18 mouse cellular contexts compared by ENCODE assay signal in the genomic region with DNA sequence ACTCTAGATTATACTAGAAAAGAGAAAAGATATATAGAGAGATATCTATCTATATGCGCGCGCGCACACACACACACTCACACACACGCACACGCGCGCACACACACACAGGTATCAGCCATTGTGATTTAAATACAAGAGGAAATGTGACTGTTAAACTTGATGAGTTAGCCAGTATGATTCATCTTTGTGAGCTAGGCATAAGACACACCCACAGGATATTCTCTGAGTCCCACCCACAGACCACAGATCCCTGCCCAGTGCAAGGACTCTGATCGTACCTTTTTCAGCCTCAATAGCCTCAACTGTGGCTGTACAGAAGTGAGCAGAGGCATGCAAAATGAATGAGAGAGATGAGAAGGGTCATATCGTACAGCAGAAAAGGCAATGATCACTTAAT. TPM values are rescaled to one million over a fixed set of nuclear protein-coding genes. Genes with fewer than 3 reads are reported as not detected.
DNase-seq lines count a peak whose midpoint lies in the region; ATAC-seq and TF ChIP-seq lines count a peak whose summit lies in the region.
"Had no signal": no experiment of that assay in that cellular context is flagged by ENCODE, and none has a peak within 500 bp of the region (broad histone marks: within the 10 kb centered on the region; RNA-seq: fewer than 3 reads in every experiment).

No protein-coding gene starts in this region.

- H3K9ac ChIP-seq in heart, postnatal 0 days (replicated peaks; ENCODE audit: low read depth, low read length), result no peak overlapping the region
- no peak overlapping the region for H3K9ac ChIP-seq in forebrain, embryonic 11.5 days (ENCODE audit: low read length)
- H3K9ac ChIP-seq in liver, embryonic 11.5 days (ENCODE audit: low read depth, low read length), result no peak overlapping the region
- H3K9ac ChIP-seq: liver, postnatal 0 days; midbrain, embryonic 13.5 days had no signal

- H3K4me1 ChIP-seq in heart, postnatal 0 days (ENCODE audit: control insufficient read depth, insufficient read depth), result no peaks in the 10 kb centered on the region
- no peaks in the 10 kb centered on the region for H3K4me1 ChIP-seq in forebrain, embryonic 11.5 days (replicated peaks; ENCODE audit: control insufficient read depth, insufficient read depth, low read length)
- no peaks in the 10 kb centered on the region for H3K4me1 ChIP-seq in liver, embryonic 11.5 days (replicated peaks; ENCODE audit: control insufficient read depth, insufficient read depth, low read length)
- H3K4me1 ChIP-seq: forebrain, embryonic 10.5 days; heart, embryonic 10.5 days; midbrain, embryonic 13.5 days had no signal

- H3K4me3 ChIP-seq in heart, postnatal 0 days (ENCODE audit: low read depth, low read length), result no peak overlapping the region
- no peak overlapping the region for H3K4me3 ChIP-seq in forebrain, embryonic 11.5 days (ENCODE audit: low read depth, low read length)
- no peak overlapping the region for H3K4me3 ChIP-seq in liver, embryonic 11.5 days (ENCODE audit: low read depth, low read length)
- H3K4me3 ChIP-seq: forebrain, embryonic 10.5 days; heart, embryonic 10.5 days; midbrain, embryonic 13.5 days had no signal

- H3K36me3 ChIP-seq in heart, postnatal 0 days (replicated peaks; ENCODE audit: control insufficient read depth, insufficient read depth, low read length), result peaks cover 24% of the 10 kb centered on the region
- H3K36me3 ChIP-seq in forebrain, embryonic 11.5 days (ENCODE audit: control insufficient read depth, insufficient read depth, low read length), result peaks cover 4% of the 10 kb centered on the region; the same call in 1 of the 2 replicates
- H3K36me3 ChIP-seq in liver, embryonic 11.5 days (ENCODE audit: control insufficient read depth, insufficient read depth, low read length), result peaks cover 7% of the 10 kb centered on the region

- 89% methylated on average over 10 of the region's 10 CpGs for WGBS in heart, postnatal 0 days
- 96% methylated on average over 10 of the region's 10 CpGs for WGBS in forebrain, embryonic 11.5 days
- WGBS in liver, embryonic 11.5 days, result 92% methylated on average over 10 of the region's 10 CpGs

- H3K27me3 ChIP-seq in heart, postnatal 0 days (ENCODE audit: control insufficient read depth, insufficient read depth, low read length), result no peaks in the 10 kb centered on the region
- H3K27me3 ChIP-seq in forebrain, embryonic 11.5 days (ENCODE audit: control insufficient read depth, insufficient read depth, low read length), result no peaks in the 10 kb centered on the region
- no peaks in the 10 kb centered on the region for H3K27me3 ChIP-seq in liver, embryonic 11.5 days (replicated peaks; ENCODE audit: control insufficient read depth, insufficient read depth, low read length)
- H3K27me3 ChIP-seq: midbrain, embryonic 13.5 days had no signal

- H3K4me2 ChIP-seq in heart, postnatal 0 days (ENCODE audit: low read depth, low read length), result no peak overlapping the region
- H3K4me2 ChIP-seq in forebrain, embryonic 11.5 days (ENCODE audit: low read depth, low read length, severe bottlenecking), result no peak overlapping the region
- no peak overlapping the region for H3K4me2 ChIP-seq in liver, embryonic 11.5 days
- H3K4me2 ChIP-seq: midbrain, embryonic 13.5 days had no signal

- no peaks in the 10 kb centered on the region for H3K9me3 ChIP-seq in heart, postnatal 0 days (replicated peaks; ENCODE audit: control insufficient read depth, low read length)
- no peaks in the 10 kb centered on the region for H3K9me3 ChIP-seq in forebrain, embryonic 11.5 days (ENCODE audit: control insufficient read depth, low read length)
- no peaks in the 10 kb centered on the region for H3K9me3 ChIP-seq in liver, embryonic 11.5 days (ENCODE audit: control insufficient read depth, low read length)
- H3K9me3 ChIP-seq: forebrain, embryonic 10.5 days; heart, embryonic 10.5 days; midbrain, embryonic 13.5 days had no signal

- peak; percentile 17; the same call in 1 of the 2 replicates for ATAC-seq in heart, postnatal 0 days (ENCODE audit: insufficient read depth, low read depth)
- 0 out of 2 replicates have a peak, but pooled peaks have one; percentile 63 for ATAC-seq in megakaryocyte-erythroid progenitor cell, adult 5-6 weeks (replicated peaks; ENCODE audit: low FRiP score, low TSS enrichment, poor library complexity, severe bottlenecking)
- ATAC-seq in forebrain, embryonic 11.5 days (replicated peaks; ENCODE audit: low FRiP score), result no peak
- no peak for ATAC-seq in liver, embryonic 11.5 days (replicated peaks; ENCODE audit: low FRiP score)
- ATAC-seq: hindbrain, embryonic 16.5 days; liver, postnatal 0 days; midbrain, embryonic 13.5 days had no signal

- TF ChIP-seq CTCF in heart, postnatal 0 days (IDR thresholded peaks at IDR 0.05; ENCODE audit: low read depth), result no peak

- no peak for DNase-seq in heart, postnatal 0 days (ENCODE audit: low spot score)
- no peak for DNase-seq in heart, postnatal 4 days
- peak; percentile 61 for DNase-seq in CD4-positive helper T cell, adult 2 months (ENCODE audit: low read depth, low spot score)
- peak; percentile 9 for DNase-seq in ZHBTc4 (ENCODE audit: low read depth, low spot score)
- DNase-seq in forebrain, embryonic 11.5 days (ENCODE audit: low spot score), result no peak
- DNase-seq in cerebellum, postnatal 36 days, result no peak
- no peak for DNase-seq in liver, embryonic 11.5 days (ENCODE audit: low spot score)
- DNase-seq: cerebellum, adult 8-10 months; kidney, postnatal 14 days; liver, postnatal 0 days; right cerebral cortex, postnatal 4 days; thymus, postnatal 4 days had no signal

- TF ChIP-seq EP300 in heart, postnatal 0 days (IDR thresholded peaks at IDR 0.05; ENCODE audit: low read depth), result no peak

- peak overlapping the region; percentile 15; the same call in 1 of the 2 replicates for H3K27ac ChIP-seq in heart, postnatal 0 days (ENCODE audit: low read depth)
- H3K27ac ChIP-seq in forebrain, embryonic 11.5 days (ENCODE audit: low read depth, low read length), result no peak overlapping the region
- H3K27ac ChIP-seq in liver, embryonic 11.5 days (ENCODE audit: low read depth, low read length), result no peak overlapping the region
- H3K27ac ChIP-seq: forebrain, embryonic 10.5 days; heart, embryonic 10.5 days; midbrain, embryonic 13.5 days had no signal

RNA-seq across cellular contexts. Expression of gene Mss51, which starts 6.3 kb away (rescaled TPM):
- total RNA-seq in heart, postnatal 0 days (2014; rRNA removed; ENCODE audit: low replicate concordance), result 0.99 TPM in 1 of 2 replicates, not detected in the other
- 0.16 and 0.20 TPM in 2 replicates for polyA plus RNA-seq in heart, postnatal 0 days (2015; fragmentation: Nextera tagmentation; extraction: Ambion mirVana)
- total RNA-seq in heart, postnatal 4 days (2021), result 1 to 10 TPM in 1 of 2 experiments, under 1 TPM in 1; 0.97 to 1.2 TPM
- 1.4 and 5.4 TPM in 2 replicates for total RNA-seq in megakaryocyte-erythroid progenitor cell, adult 5-6 weeks (2014; fragmentation: Nextera tagmentation)
- total RNA-seq in megakaryocyte-erythroid progenitor cell, adult 5-6 weeks (2017), result 0.80 TPM in 1 of 2 replicates, not detected in the other
- polyA plus RNA-seq in forebrain, embryonic 11.5 days (2014; fragmentation: Nextera tagmentation; extraction: Ambion mirVana), result 1.1 and 1.4 TPM in 2 replicates
- polyA plus RNA-seq in liver, embryonic 11.5 days (2014; fragmentation: Nextera tagmentation; extraction: Ambion mirVana), result 0.86 and 1.2 TPM in 2 replicates

RNA-seq across cellular contexts. Expression of gene Anxa7, which starts 23.0 kb away (rescaled TPM):
- 93.4 and 108 TPM in 2 replicates for total RNA-seq in heart, postnatal 0 days (2014; rRNA removed; ENCODE audit: low replicate concordance)
- polyA plus RNA-seq in heart, postnatal 0 days (2015; fragmentation: Nextera tagmentation; extraction: Ambion mirVana), result 37.5 and 39.3 TPM in 2 replicates
- 10 to 100 TPM; 49.5 to 57.1 TPM for total RNA-seq in heart, postnatal 4 days (2021)
- 89.1 and 89.2 TPM in 2 replicates for total RNA-seq in megakaryocyte-erythroid progenitor cell, adult 5-6 weeks (2014; fragmentation: Nextera tagmentation)
- 72.3 and 79.6 TPM in 2 replicates for total RNA-seq in megakaryocyte-erythroid progenitor cell, adult 5-6 weeks (2017)
- 12.8 and 14.6 TPM in 2 replicates for polyA plus RNA-seq in forebrain, embryonic 11.5 days (2014; fragmentation: Nextera tagmentation; extraction: Ambion mirVana)
- 52.8 and 56.5 TPM in 2 replicates for polyA plus RNA-seq in liver, embryonic 11.5 days (2014; fragmentation: Nextera tagmentation; extraction: Ambion mirVana)

RNA-seq across cellular contexts. Expression of gene Ppp3cb, which starts 43.4 kb away (rescaled TPM):
- total RNA-seq in heart, postnatal 0 days (2014; rRNA removed; ENCODE audit: low replicate concordance), result 22.7 and 27.1 TPM in 2 replicates
- polyA plus RNA-seq in heart, postnatal 0 days (2015; fragmentation: Nextera tagmentation; extraction: Ambion mirVana), result 23.2 and 25.5 TPM in 2 replicates
- total RNA-seq in heart, postnatal 4 days (2021), result 10 to 100 TPM; 71.7 to 79.0 TPM
- total RNA-seq in megakaryocyte-erythroid progenitor cell, adult 5-6 weeks (2014; fragmentation: Nextera tagmentation), result 114 and 135 TPM in 2 replicates
- 60.1 and 69.9 TPM in 2 replicates for total RNA-seq in megakaryocyte-erythroid progenitor cell, adult 5-6 weeks (2017)
- polyA plus RNA-seq in forebrain, embryonic 11.5 days (2014; fragmentation: Nextera tagmentation; extraction: Ambion mirVana), result 61.5 and 69.1 TPM in 2 replicates
- 41.9 and 42.0 TPM in 2 replicates for polyA plus RNA-seq in liver, embryonic 11.5 days (2014; fragmentation: Nextera tagmentation; extraction: Ambion mirVana)

RNA-seq across cellular contexts. Expression of gene Cfap70, which starts 50.9 kb away (rescaled TPM):
- total RNA-seq in heart, postnatal 0 days (2014; rRNA removed; ENCODE audit: low replicate concordance), result 0.15 TPM in 1 of 2 replicates, not detected in the other
- polyA plus RNA-seq in heart, postnatal 0 days (2015; fragmentation: Nextera tagmentation; extraction: Ambion mirVana), result 0.11 and 0.38 TPM in 2 replicates
- total RNA-seq in heart, postnatal 4 days (2021), result under 1 TPM; 0.29 to 0.54 TPM
- not detected in 2 replicates for total RNA-seq in megakaryocyte-erythroid progenitor cell, adult 5-6 weeks (2014; fragmentation: Nextera tagmentation)
- not detected in 2 replicates for total RNA-seq in megakaryocyte-erythroid progenitor cell, adult 5-6 weeks (2017)
- 0.24 and 0.64 TPM in 2 replicates for polyA plus RNA-seq in forebrain, embryonic 11.5 days (2014; fragmentation: Nextera tagmentation; extraction: Ambion mirVana)
- polyA plus RNA-seq in liver, embryonic 11.5 days (2014; fragmentation: Nextera tagmentation; extraction: Ambion mirVana), result 0.17 TPM in 1 of 2 replicates, not detected in the other
- total RNA-seq: neutrophil, adult 5-6 weeks had no signal

Comparison
In these comparisons a context has a peak if more than half of its experiments do, and no peak if none do; other contexts are left out.
1. ATAC-seq: peak in heart, postnatal 0 days (single experiment) and megakaryocyte-erythroid progenitor cell, adult 5-6 weeks (single experiment); none in forebrain, embryonic 11.5 days (single experiment) and liver, embryonic 11.5 days (single experiment).
2. DNase-seq: peak in CD4-positive helper T cell, adult 2 months (single experiment) and ZHBTc4 (single experiment); none in heart, postnatal 0 days (single experiment), heart, postnatal 4 days (single experiment), forebrain, embryonic 11.5 days (single experiment), cerebellum, postnatal 36 days (0 of 2) and liver, embryonic 11.5 days (single experiment).